Mouse (Mus musculus) A20 (cell line): Measurements from ENCODE around the gene Pon3.
"Not testable (repeated sequence)": the region's sequence is repeated elsewhere in the genome, so short reads cannot be mapped to it uniquely, and the experiment has no call there.

Source experiments
- DNase-seq: peaks from one replicate; pipeline ENCODE4 v3.0.0-alpha.2; 2011; ENCODE audit warnings: low read depth, low spot score

The Pon3 gene

GRCm38 (mm10) chr6:5255291-5255690 is 795 bp downstream of the Pon3 start:
- no peak for DNase-seq

GRCm38 (mm10) chr6:5254869-5255268 is 1.2 kb downstream of the Pon3 start:
- no peak for DNase-seq

GRCm38 (mm10) chr6:5245926-5246325 is 10.2 kb downstream of the Pon3 start:
- no peak for DNase-seq

- no peak for DNase-seq
Observed at GRCm38 (mm10) chr6:5238799-5239198, 17.3 kb downstream of the Pon3 start.

- DNase-seq = no peak
Observed at GRCm38 (mm10) chr6:5237510-5237909, 18.6 kb downstream of the Pon3 start.

- DNase-seq = no peak
Observed at GRCm38 (mm10) chr6:5236843-5237371, 19.2 kb downstream of the Pon3 start.

- DNase-seq = no peak
Observed at GRCm38 (mm10) chr6:5234563-5234962, 21.5 kb downstream of the Pon3 start.

GRCm38 (mm10) chr6:5233812-5234211 is 22.3 kb downstream of the Pon3 start:
- DNase-seq = no peak

GRCm38 (mm10) chr6:5232022-5232421 is 24.1 kb downstream of the Pon3 start:
- DNase-seq = no peak

- no peak for DNase-seq
Observed at GRCm38 (mm10) chr6:5230261-5230660, 25.8 kb downstream of the Pon3 start.

GRCm38 (mm10) chr6:5223551-5223950 is 32.5 kb downstream of the Pon3 start:
- DNase-seq = not testable (repeated sequence)

- DNase-seq = no peak
Observed at GRCm38 (mm10) chr6:5222080-5222479, 34.0 kb downstream of the Pon3 start.

GRCm38 (mm10) chr6:5218190-5218589 is 37.9 kb downstream of the Pon3 start:
- DNase-seq = no peak

GRCm38 (mm10) chr6:5207817-5208216 is 48.3 kb downstream of the Pon3 start:
- DNase-seq = no peak

GRCm38 (mm10) chr6:5199916-5200315 is 56.2 kb downstream of the Pon3 start:
- no peak for DNase-seq

- no peak for DNase-seq
Observed at GRCm38 (mm10) chr6:5199376-5199905, 56.6 kb downstream of the Pon3 start.

GRCm38 (mm10) chr6:5198590-5198989 is 57.5 kb downstream of the Pon3 start:
- DNase-seq = no peak

GRCm38 (mm10) chr6:5193693-5194092 is 62.4 kb downstream of the Pon3 start, which contains the start of gene Pon1:
TSS of gene Pon1 (minus strand) at chr6:5193946.
- DNase-seq = no peak

GRCm38 (mm10) chr6:5190761-5191160 is 65.3 kb downstream of the Pon3 start:
- DNase-seq = no peak

GRCm38 (mm10) chr6:5189507-5189906 is 66.6 kb downstream of the Pon3 start:
- no peak for DNase-seq

- no peak for DNase-seq
Observed at GRCm38 (mm10) chr6:5188938-5189337, 67.1 kb downstream of the Pon3 start.

GRCm38 (mm10) chr6:5188036-5188435 is 68.0 kb downstream of the Pon3 start:
- no peak for DNase-seq

- DNase-seq = no peak
Observed at GRCm38 (mm10) chr6:5187586-5187985, 68.5 kb downstream of the Pon3 start.
